Mouse (Mus musculus) midbrain, embryonic 13.5 days (tissue): ENCODE results near the gene Gm49711. TPM values are rescaled to one million over a fixed set of nuclear protein-coding genes. Genes with fewer than 3 reads are reported as not detected.

Experiments
- ATAC-seq: fragments of 200-750 bp; cut with Nextera tagmentation; 2 replicates; pipeline ENCODE4 v1.8.0; 2017; ENCODE audit warnings: mild to moderate bottlenecking, moderate TSS enrichment, moderate library complexity
- H3K27ac ChIP-seq: fragments of 300-500 bp; sonication (generic); 2 replicates; pipeline ENCODE4 v1.5.1; 2015; ENCODE audit warnings: inconsistent platforms, mild to moderate bottlenecking, moderate library complexity
- H3K27me3 ChIP-seq: fragments of 300-500 bp; sonication (generic); 2 replicates; pipeline ENCODE4 v1.6.1; 2015; ENCODE audit warnings: mild to moderate bottlenecking, inconsistent platforms
- H3K36me3 ChIP-seq: fragments of 300-500 bp; sonication (generic); 2 replicates; pipeline ENCODE4 v1.6.1; 2015; ENCODE audit warnings: mild to moderate bottlenecking, inconsistent platforms
- H3K4me1 ChIP-seq: fragments of 300-500 bp; sonication (generic); replicated peaks from 2 replicates; pipeline ENCODE4 v1.6.1; 2015; ENCODE audit warnings: inconsistent platforms
- H3K4me2 ChIP-seq: fragments of 300-500 bp; sonication (generic); replicated peaks from 2 replicates; pipeline ENCODE4 v1.6.1; 2015; ENCODE audit warnings: moderate library complexity, mild to moderate bottlenecking, inconsistent platforms
- H3K4me3 ChIP-seq: fragments of 300-500 bp; sonication (generic); replicated peaks from 2 replicates; pipeline ENCODE4 v1.5.1; 2015; ENCODE audit warnings: mild to moderate bottlenecking, inconsistent platforms
- H3K9ac ChIP-seq: fragments of 300-500 bp; sonication (generic); replicated peaks from 2 replicates; pipeline ENCODE4 v1.6.1; 2015; ENCODE audit warnings: mild to moderate bottlenecking, inconsistent platforms
- H3K9me3 ChIP-seq: fragments of 300-500 bp; sonication (generic); 2 replicates; pipeline ENCODE4 v1.6.1; 2016; ENCODE audit warnings: mild to moderate bottlenecking, inconsistent platforms
- WGBS: fragments of 180-500 bp; shearing (Covaris S2); methylation state at CpG from one replicate; pipeline ENCODE4 v1.1.7; 2015; 5-methylcytosine and 5-hydroxymethylcytosine counted together
- polyA plus RNA-seq: library from polyadenylated mRNA; unstranded; fragments of >200 nt; fragmentation: Nextera tagmentation; extraction: Ambion mirVana; gene quantifications from 2 replicates; pipeline ENCODE4 v1.2.1, GENCODE M21; 2015

Gene Gm49711
- polyA plus RNA-seq, 1 experiment from 2014 or later = 0.54 TPM

DNA sequence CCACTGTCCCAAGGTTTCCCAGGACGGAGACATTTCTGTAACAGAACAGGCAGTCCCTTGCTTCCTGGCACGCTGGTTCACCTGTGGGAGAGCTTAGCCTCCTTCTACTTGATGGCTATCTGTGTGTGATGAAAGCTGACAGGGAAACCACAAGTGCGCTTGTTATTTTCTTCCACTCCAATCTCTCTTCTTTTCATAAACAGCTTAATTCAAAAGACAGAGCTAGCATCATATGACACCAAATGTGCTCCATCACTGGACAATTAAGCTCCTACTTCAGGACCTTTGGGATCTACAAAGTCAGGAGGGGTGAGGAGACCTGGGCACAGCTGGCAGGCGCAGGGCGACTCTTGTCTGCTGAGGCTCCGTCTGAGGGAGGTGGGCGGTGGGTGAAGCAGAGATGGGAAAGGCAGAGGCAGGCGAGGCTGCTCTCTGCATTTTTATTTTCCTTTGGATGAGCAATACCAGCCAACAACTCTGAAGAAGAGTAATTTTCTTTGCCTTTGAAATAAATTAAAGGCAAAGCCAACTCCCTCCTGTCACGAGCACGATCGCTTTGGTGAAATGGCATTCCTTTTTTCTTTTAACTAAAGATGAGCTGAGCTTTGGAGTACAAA, 76.1 kb downstream of the Gm49711 start:
- Histone ChIP-seq H3K9ac (no peak overlapping the region), H3K4me2 (no peak overlapping the region), H3K4me3 (no peak overlapping the region), H3K4me1 (peaks cover 7% of the 10 kb centered on the region), H3K27me3 (no peaks in the 10 kb centered on the region), H3K27ac (0 out of 2 replicates have a peak overlapping the region, but pooled peaks have one; percentile 30), H3K9me3 (no peaks in the 10 kb centered on the region), H3K36me3 (no peaks in the 10 kb centered on the region)
- ATAC-seq = no peak
- 84% methylated on average over 11 of the region's 11 CpGs for WGBS

GRCm38 (mm10) chr16:92136275-92136674, 78.2 kb downstream of the Gm49711 start:
- Histone ChIP-seq H3K4me2 (no peak overlapping the region), H3K36me3 (no peaks in the 10 kb centered on the region), H3K27ac (no peak overlapping the region), H3K27me3 (no peaks in the 10 kb centered on the region), H3K4me1 (peaks cover 25% of the 10 kb centered on the region), H3K4me3 (no peak overlapping the region), H3K9ac (no peak overlapping the region), H3K9me3 (no peaks in the 10 kb centered on the region)
- WGBS = 93% methylated on average over 15 of the region's 15 CpGs
- no peak for ATAC-seq

- 24% methylated on average over 15 of the region's 15 CpGs for WGBS
- Histone ChIP-seq H3K4me3 (no peak overlapping the region), H3K4me2 (no peak overlapping the region), H3K27ac (peak overlapping the region; percentile 45), H3K36me3 (no peaks in the 10 kb centered on the region), H3K27me3 (no peaks in the 10 kb centered on the region), H3K9me3 (no peaks in the 10 kb centered on the region), H3K9ac (no peak overlapping the region), H3K4me1 (peaks cover 34% of the 10 kb centered on the region)
- no peak for ATAC-seq
Measured at GRCm38 (mm10) chr16:92139386-92140261, 81.5 kb downstream of the Gm49711 start.

- Histone ChIP-seq H3K9ac (no peak overlapping the region), H3K27ac (no peak overlapping the region), H3K4me3 (no peak overlapping the region), H3K4me1 (peaks cover 34% of the 10 kb centered on the region), H3K36me3 (no peaks in the 10 kb centered on the region), H3K4me2 (no peak overlapping the region), H3K27me3 (no peaks in the 10 kb centered on the region), H3K9me3 (no peaks in the 10 kb centered on the region)
- ATAC-seq = 0 out of 2 replicates have a peak, but pooled peaks have one; percentile 31
- 56% methylated on average over 9 of the region's 9 CpGs for WGBS
Measured at GRCm38 (mm10) chr16:92140328-92140727, 82.2 kb downstream of the Gm49711 start.

GRCm38 (mm10) chr16:92141021-92141420, 82.9 kb downstream of the Gm49711 start:
- H3K4me1 ChIP-seq = peaks cover 34% of the 10 kb centered on the region
- H3K27me3 ChIP-seq = no peaks in the 10 kb centered on the region
- no peak overlapping the region for H3K27ac ChIP-seq
- no peak overlapping the region for H3K4me2 ChIP-seq
- ATAC-seq = no peak
- 86% methylated on average over 12 of the region's 12 CpGs for WGBS
- H3K36me3 ChIP-seq = no peaks in the 10 kb centered on the region
- no peak overlapping the region for H3K9ac ChIP-seq
- no peaks in the 10 kb centered on the region for H3K9me3 ChIP-seq
- no peak overlapping the region for H3K4me3 ChIP-seq

DNA sequence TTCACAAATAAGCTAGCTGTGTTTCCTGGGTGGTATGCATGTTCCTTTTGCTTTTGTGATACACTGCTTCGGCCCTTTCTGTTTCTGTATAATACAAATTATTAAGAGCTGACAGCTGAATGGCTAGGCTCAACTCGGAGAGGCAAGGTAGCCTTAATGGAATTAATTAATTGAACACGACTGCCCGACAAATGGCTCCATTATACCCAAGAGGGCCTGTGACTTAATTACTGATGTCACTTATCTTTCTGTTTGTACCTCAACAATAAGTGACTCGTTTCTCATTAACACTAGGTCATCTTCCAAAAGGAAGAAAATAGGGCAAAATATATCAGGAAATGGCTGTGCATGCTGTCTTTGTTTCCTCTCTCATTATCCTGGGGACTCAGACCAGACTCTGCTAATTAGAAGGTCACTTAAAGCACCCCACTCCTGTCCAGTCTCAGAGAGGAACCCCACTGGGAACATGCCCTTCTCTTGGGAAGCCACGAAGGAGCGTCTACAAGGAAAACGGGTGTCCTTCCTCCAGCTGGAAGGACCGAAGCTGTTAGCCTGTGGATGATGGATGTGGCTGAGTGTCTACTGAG, 84.4 kb downstream of the Gm49711 start:
- Histone ChIP-seq H3K27ac (peak overlapping the region; percentile 63), H3K4me2 (no peak overlapping the region), H3K4me3 (no peak overlapping the region), H3K9me3 (no peaks in the 10 kb centered on the region), H3K4me1 (peaks cover 34% of the 10 kb centered on the region), H3K27me3 (no peaks in the 10 kb centered on the region), H3K36me3 (no peaks in the 10 kb centered on the region), H3K9ac (no peak overlapping the region)
- 48% methylated on average over 9 of the region's 9 CpGs for WGBS
- peak; percentile 43; the same call in 1 of the 2 replicates for ATAC-seq

DNA sequence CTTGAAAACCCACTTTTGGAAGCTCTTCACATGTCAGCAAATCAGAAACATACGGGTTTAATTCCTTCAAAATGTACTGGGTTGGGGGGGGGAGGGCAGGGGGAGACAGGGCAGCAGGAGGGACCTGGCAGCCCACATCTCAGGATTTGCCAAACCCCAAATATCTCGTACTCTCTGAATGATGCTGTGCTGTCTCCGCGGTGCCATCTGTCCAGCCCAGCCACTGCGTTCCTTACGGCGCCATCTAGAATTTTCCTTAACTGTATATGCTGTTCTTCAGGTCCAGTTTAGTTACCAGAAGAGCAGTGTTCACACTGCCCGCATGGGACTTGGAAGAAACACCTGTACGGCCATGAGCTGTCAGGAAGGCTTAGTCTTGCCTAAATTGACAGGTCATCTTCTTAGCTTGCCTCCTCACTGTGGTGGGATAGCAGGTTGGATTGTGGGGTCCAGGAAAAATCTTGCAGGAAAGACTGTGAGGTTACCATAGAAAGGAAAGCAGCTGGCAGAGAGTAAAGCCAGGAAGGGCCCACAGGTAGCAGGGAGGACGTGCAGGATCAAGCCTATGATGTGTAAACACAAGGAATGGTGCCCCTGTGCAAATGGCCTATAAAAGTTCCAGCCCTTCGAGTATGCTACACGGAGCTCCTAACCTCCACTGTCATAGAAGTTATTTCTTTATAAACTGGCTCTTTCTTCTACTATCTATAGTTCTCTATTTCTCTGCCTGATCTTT, 89.7 kb downstream of the Gm49711 start:
- H3K9me3 ChIP-seq = no peaks in the 10 kb centered on the region
- no peak overlapping the region for H3K9ac ChIP-seq
- no peaks in the 10 kb centered on the region for H3K36me3 ChIP-seq
- H3K4me3 ChIP-seq = no peak overlapping the region
- ATAC-seq = no peak
- H3K4me2 ChIP-seq = no peak overlapping the region
- no peak overlapping the region for H3K27ac ChIP-seq
- peaks cover 20% of the 10 kb centered on the region for H3K4me1 ChIP-seq
- WGBS = 87% methylated on average over 12 of the region's 12 CpGs
- H3K27me3 ChIP-seq = no peaks in the 10 kb centered on the region

- ATAC-seq = no peak
- Histone ChIP-seq H3K27ac (no peak overlapping the region), H3K4me2 (no peak overlapping the region), H3K4me1 (peaks cover 18% of the 10 kb centered on the region), H3K9me3 (no peaks in the 10 kb centered on the region), H3K9ac (no peak overlapping the region), H3K4me3 (no peak overlapping the region), H3K27me3 (no peaks in the 10 kb centered on the region), H3K36me3 (no peaks in the 10 kb centered on the region)
- 92% methylated on average over 2 of the region's 2 CpGs for WGBS
Measured at GRCm38 (mm10) chr16:92148367-92148728, 90.2 kb downstream of the Gm49711 start.

DNA sequence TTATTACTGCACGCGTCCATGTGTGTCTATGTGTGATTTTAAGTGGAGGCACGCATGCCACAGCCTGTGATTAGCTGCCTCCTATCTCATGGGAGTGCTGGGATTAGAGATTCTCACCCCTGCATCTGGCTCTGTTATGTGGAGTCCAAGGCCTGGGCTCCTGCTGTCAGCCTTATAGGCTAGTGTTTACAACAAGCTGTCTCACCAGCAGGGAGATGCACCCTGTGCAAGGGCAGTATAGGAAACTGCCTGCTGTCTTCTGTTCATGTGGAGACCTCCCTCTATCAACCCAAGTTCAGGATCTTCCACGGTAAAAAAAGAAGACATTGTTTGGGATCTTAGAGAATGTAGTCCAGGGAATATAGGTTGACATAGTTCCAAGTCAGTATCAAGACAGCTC, 92.9 kb downstream of the Gm49711 start:
- H3K4me3 ChIP-seq = no peak overlapping the region
- no peaks in the 10 kb centered on the region for H3K36me3 ChIP-seq
- no peak for ATAC-seq
- H3K4me2 ChIP-seq = no peak overlapping the region
- 60% methylated on average over 4 of the region's 4 CpGs for WGBS
- H3K27me3 ChIP-seq = no peaks in the 10 kb centered on the region
- no peak overlapping the region for H3K27ac ChIP-seq
- no peaks in the 10 kb centered on the region for H3K9me3 ChIP-seq
- peaks cover 18% of the 10 kb centered on the region for H3K4me1 ChIP-seq
- no peak overlapping the region for H3K9ac ChIP-seq

GRCm38 (mm10) chr16:92158021-92158455, 99.9 kb downstream of the Gm49711 start:
- H3K4me2 ChIP-seq = peak overlapping the region; percentile 68
- no peaks in the 10 kb centered on the region for H3K36me3 ChIP-seq
- H3K27ac ChIP-seq = peak overlapping the region; percentile 64
- 3% methylated on average over 14 of the region's 14 CpGs for WGBS
- peak overlapping the region; percentile 60 for H3K9ac ChIP-seq
- ATAC-seq = peak; percentile 73
- H3K27me3 ChIP-seq = no peaks in the 10 kb centered on the region
- H3K9me3 ChIP-seq = no peaks in the 10 kb centered on the region
- H3K4me3 ChIP-seq = peak overlapping the region; percentile 45
- peaks cover 18% of the 10 kb centered on the region for H3K4me1 ChIP-seq

- 3% methylated on average over 30 of the region's 30 CpGs for WGBS
- Histone ChIP-seq H3K9ac (peak overlapping the region; percentile 60), H3K4me1 (peaks cover 17% of the 10 kb centered on the region), H3K4me3 (peak overlapping the region; percentile 45), H3K27me3 (no peaks in the 10 kb centered on the region), H3K9me3 (no peaks in the 10 kb centered on the region), H3K36me3 (no peaks in the 10 kb centered on the region), H3K4me2 (peak overlapping the region; percentile 68), H3K27ac (peak overlapping the region; percentile 64)
- peak; percentile 98 for ATAC-seq
Measured at GRCm38 (mm10) chr16:92158461-92159091, 100.5 kb downstream of the Gm49711 start.
